Mouse (Mus musculus) liver, adult 2 months (tissue): ENCODE results near the gene Pcbd1.

Experiments used
- CTCF ChIP-seq: fragments of 200-500 bp; IDR thresholded peaks from 2 replicates; pipeline ENCODE4 v1.5.1; 2011; ENCODE audit warnings: low read depth, low read length, control low read depth
- POLR2A ChIP-seq: fragments of 200-500 bp; IDR thresholded peaks from 2 replicates; pipeline ENCODE4 v1.6.1; 2011; ENCODE audit warnings: low read length, control low read depth; ENCODE audit not compliant: insufficient read depth; ENCODE audit errors: extremely low read depth

DNA sequence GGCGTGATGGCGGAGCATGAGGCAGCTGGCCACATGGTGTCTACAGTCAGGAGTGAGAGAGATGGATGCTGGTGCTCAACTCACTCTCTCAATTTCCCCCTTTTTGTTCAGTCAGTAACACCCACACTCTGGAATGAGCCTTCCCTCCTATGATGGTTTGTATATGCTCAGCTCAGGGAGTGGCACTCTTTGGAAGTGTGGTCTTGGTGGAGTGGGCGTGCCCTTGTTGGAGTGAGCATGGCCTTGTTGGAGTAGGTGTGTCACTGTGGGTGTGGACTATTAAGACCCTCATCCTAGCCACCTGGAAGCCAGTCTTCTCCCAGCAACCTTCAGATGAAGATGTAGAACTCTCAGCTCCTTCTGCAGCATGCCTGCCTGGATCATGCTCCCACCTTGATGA lies 13.5 kb upstream of the Pcbd1 start:
- TF ChIP-seq POLR2A (no peak), CTCF (no peak)
